Mouse (Mus musculus): ENCODE data around the gene Rapgef4.

GRCm38 (mm10) chr2:72169451-72170100, 188.5 kb downstream of the Rapgef4 start:
- TF ChIP-seq CTCF (IDR thresholded peaks at IDR 0.05; ENCODE audit: low read depth, low read length) (no peak), POLR2A (IDR thresholded peaks at IDR 0.05; ENCODE audit: extremely low read depth, insufficient read depth, low read length) (no peak)

All from liver, adult 2 months (tissue).